Mouse (Mus musculus): ENCODE results near the gene Upb1. TPM values are rescaled to one million over a fixed set of nuclear protein-coding genes. Genes with fewer than 3 reads are reported as not detected.

Upb1 gene
- total RNA-seq, 1 experiment, result 0.62 TPM

DNA sequence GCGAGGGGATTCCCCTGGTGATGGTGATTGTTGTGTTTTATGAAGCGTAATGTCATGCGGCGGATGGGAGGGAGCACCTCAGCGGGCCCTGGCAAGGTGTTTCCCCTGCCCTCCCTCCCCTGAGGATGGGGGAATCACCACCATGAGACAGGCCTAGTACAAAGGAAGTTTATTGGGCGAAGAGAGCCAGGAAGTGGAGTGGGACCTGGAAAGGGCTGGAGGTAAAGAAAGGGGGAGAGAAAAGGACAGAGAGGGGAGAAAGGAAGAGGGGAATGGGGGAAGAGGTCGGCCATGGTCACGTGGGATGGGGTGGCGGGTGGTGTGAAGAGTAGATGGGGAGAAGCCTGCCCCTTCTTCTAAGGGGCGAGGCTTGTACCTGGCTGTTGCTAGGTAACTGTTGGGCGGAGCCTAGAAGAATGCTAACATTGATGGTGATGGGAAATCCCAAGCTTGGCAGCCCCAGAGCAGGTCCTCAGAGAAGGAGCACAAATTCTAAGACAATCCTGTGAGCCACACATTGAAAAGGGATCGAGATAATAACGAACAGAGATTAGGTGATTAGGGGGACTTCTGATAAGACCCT lies 45.7 kb downstream of the Upb1 start:
- TF ChIP-seq CHD2 (IDR thresholded peaks at IDR 0.05; ENCODE audit: low read depth, low read length), result no peak
- TF ChIP-seq MAFK (IDR thresholded peaks at IDR 0.05; ENCODE audit: insufficient read depth, low read depth, low read length), result no peak
- no peak for TF ChIP-seq HCFC1 (IDR thresholded peaks at IDR 0.05; ENCODE audit: borderline replicate concordance, insufficient read depth, low read length)
- no peak for TF ChIP-seq ZC3H11A (IDR thresholded peaks at IDR 0.05; ENCODE audit: borderline replicate concordance, low read depth, low read length)
- TF ChIP-seq ZNF384 (IDR thresholded peaks at IDR 0.05; ENCODE audit: low read depth, low read length), result no peak
- H3K9me3 ChIP-seq (ENCODE audit: control insufficient read depth, insufficient read depth, low read depth, low read length), result no peaks in the 10 kb centered on the region
- H3K4me3 ChIP-seq (ENCODE audit: insufficient read depth in 1 of 2, low read depth in 1 of 2, low read length in 2 of 2, poor library complexity in 1 of 2, severe bottlenecking in 1 of 2), result no peak overlapping the region
- no peak overlapping the region for H3K27ac ChIP-seq (ENCODE audit: insufficient read depth, low read depth, low read length, poor library complexity, severe bottlenecking)
- no peak for DNase-seq (ENCODE audit: low read depth, low spot score)
- no peaks in the 10 kb centered on the region for H3K36me3 ChIP-seq (ENCODE audit: control insufficient read depth, insufficient read depth, low read length, poor library complexity, severe bottlenecking)
- H3K9ac ChIP-seq (ENCODE audit: insufficient read depth, low read depth, low read length, poor library complexity, severe bottlenecking), result no peak overlapping the region
- in situ Hi-C loops (cut with MboI; ENCODE audit: low sequenced_read_pairs in 2 of 2, unreplicated experiment in 2 of 2), result no loop called here
- peaks cover 0 to 9% of the 10 kb centered on the region in 2 experiments; a peak in 2 of 4 replicates for H3K4me1 ChIP-seq (ENCODE audit: control insufficient read depth in 2 of 2, insufficient read depth in 2 of 2, low read length in 2 of 2, poor library complexity in 1 of 2)

DNA sequence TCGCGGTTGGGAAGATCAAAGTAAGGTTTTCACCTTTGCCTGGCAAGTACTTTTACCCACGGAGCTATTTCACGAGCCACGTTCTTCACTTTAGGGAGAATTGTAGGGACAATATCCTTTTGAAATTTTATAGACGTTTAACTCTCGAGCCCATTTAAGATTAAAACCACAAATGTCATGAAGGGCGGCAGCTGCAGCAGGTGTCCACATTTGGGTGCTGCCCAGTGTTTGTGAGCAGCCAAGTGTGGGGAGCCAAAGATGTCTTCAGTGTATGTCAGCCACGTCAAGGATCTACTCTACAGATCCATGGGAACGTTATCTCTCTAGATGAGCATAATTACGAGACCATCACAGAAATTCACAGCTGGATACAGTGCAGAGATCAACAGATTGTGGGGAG lies 46.6 kb downstream of the Upb1 start:
- Histone ChIP-seq H3K4me3 (ENCODE audit: insufficient read depth in 1 of 2, low read depth in 1 of 2, low read length in 2 of 2, poor library complexity in 1 of 2, severe bottlenecking in 1 of 2) (no peak overlapping the region), H3K27ac (ENCODE audit: insufficient read depth, low read depth, low read length, poor library complexity, severe bottlenecking) (no peak overlapping the region), H3K9me3 (ENCODE audit: control insufficient read depth, insufficient read depth, low read depth, low read length) (no peaks in the 10 kb centered on the region), H3K4me1 (ENCODE audit: control insufficient read depth in 2 of 2, insufficient read depth in 2 of 2, low read length in 2 of 2, poor library complexity in 1 of 2) (peaks cover 0 to 9% of the 10 kb centered on the region in 2 experiments; a peak in 2 of 4 replicates), H3K36me3 (ENCODE audit: control insufficient read depth, insufficient read depth, low read length, poor library complexity, severe bottlenecking) (no peaks in the 10 kb centered on the region), H3K9ac (ENCODE audit: insufficient read depth, low read depth, low read length, poor library complexity, severe bottlenecking) (no peak overlapping the region)
- TF ChIP-seq MAFK (IDR thresholded peaks at IDR 0.05; ENCODE audit: insufficient read depth, low read depth, low read length) (no peak), CHD2 (IDR thresholded peaks at IDR 0.05; ENCODE audit: low read depth, low read length) (no peak), HCFC1 (IDR thresholded peaks at IDR 0.05; ENCODE audit: borderline replicate concordance, insufficient read depth, low read length) (no peak), ZNF384 (IDR thresholded peaks at IDR 0.05; ENCODE audit: low read depth, low read length) (no peak), ZC3H11A (IDR thresholded peaks at IDR 0.05; ENCODE audit: borderline replicate concordance, low read depth, low read length) (no peak)
- in situ Hi-C loops (cut with MboI; ENCODE audit: low sequenced_read_pairs in 2 of 2, unreplicated experiment in 2 of 2), result no loop called here
- no peak for DNase-seq (ENCODE audit: low read depth, low spot score)

DNA sequence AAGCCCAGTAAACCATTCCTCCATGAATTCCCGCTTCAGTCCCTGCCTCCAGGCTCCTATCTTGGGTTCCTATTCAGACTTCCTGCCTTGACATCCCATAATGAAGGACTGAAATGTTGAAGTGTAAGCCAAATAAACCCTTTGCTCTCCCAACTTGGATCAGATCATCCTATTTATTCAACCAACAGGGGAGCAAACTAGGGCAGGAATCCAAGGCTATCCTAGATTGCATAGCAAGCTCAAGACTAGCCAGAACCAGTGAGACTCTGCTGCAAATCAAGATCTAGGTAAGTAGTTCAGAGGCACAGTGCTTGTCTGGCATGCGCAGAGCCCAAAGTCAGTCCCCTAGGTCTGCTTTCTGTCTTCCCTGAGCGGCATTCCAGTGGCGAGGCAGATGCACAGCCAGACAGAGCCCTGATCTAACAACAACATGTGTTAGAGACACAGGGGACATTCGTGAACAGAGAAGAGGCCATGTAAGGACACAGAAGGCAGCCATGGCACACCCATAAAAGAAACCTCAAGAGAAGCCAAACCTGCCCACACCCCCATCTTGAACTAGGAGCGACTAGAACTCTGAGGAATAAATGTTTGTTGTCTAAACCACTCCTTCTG lies 48.0 kb downstream of the Upb1 start:
- no peak overlapping the region for H3K4me3 ChIP-seq (ENCODE audit: insufficient read depth in 1 of 2, low read depth in 1 of 2, low read length in 2 of 2, poor library complexity in 1 of 2, severe bottlenecking in 1 of 2)
- H3K9ac ChIP-seq (ENCODE audit: insufficient read depth, low read depth, low read length, poor library complexity, severe bottlenecking), result no peak overlapping the region
- no peaks in the 10 kb centered on the region for H3K9me3 ChIP-seq (ENCODE audit: control insufficient read depth, insufficient read depth, low read depth, low read length)
- DNase-seq (ENCODE audit: low read depth, low spot score), result no peak
- H3K4me1 ChIP-seq (ENCODE audit: control insufficient read depth in 2 of 2, insufficient read depth in 2 of 2, low read length in 2 of 2, poor library complexity in 1 of 2), result peaks cover 0 to 6% of the 10 kb centered on the region in 2 experiments; a peak in 1 of 4 replicates
- TF ChIP-seq MAFK (IDR thresholded peaks at IDR 0.05; ENCODE audit: insufficient read depth, low read depth, low read length) (no peak), HCFC1 (IDR thresholded peaks at IDR 0.05; ENCODE audit: borderline replicate concordance, insufficient read depth, low read length) (no peak), ZC3H11A (IDR thresholded peaks at IDR 0.05; ENCODE audit: borderline replicate concordance, low read depth, low read length) (no peak), ZNF384 (IDR thresholded peaks at IDR 0.05; ENCODE audit: low read depth, low read length) (no peak), CHD2 (IDR thresholded peaks at IDR 0.05; ENCODE audit: low read depth, low read length) (no peak)
- in situ Hi-C loops (cut with MboI; ENCODE audit: low sequenced_read_pairs in 2 of 2, unreplicated experiment in 2 of 2), result no loop called here
- H3K36me3 ChIP-seq (ENCODE audit: control insufficient read depth, insufficient read depth, low read length, poor library complexity, severe bottlenecking), result no peaks in the 10 kb centered on the region
- no peak overlapping the region for H3K27ac ChIP-seq (ENCODE audit: insufficient read depth, low read depth, low read length, poor library complexity, severe bottlenecking)

DNA sequence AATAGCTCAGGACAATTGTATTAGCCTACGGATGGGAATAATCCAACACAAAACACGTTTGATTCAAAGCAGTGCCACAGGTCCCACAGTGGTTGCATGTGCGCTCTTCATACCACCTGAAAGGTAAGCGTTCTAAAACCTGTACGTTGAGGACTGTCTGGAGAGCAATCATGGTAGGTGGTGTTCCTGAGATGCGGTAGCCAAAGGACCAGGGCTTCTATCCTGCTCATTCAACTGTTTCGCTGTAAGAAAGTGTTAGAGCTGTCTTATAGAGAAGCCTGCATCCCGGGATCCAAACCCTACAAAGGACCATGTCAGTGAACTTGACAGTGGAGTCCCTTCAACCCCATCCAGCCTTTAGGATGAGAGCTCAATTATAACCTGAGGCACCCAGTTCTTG lies 49.4 kb downstream of the Upb1 start:
- TF ChIP-seq HCFC1 (IDR thresholded peaks at IDR 0.05; ENCODE audit: borderline replicate concordance, insufficient read depth, low read length) (no peak), ZNF384 (IDR thresholded peaks at IDR 0.05; ENCODE audit: low read depth, low read length) (no peak), CHD2 (IDR thresholded peaks at IDR 0.05; ENCODE audit: low read depth, low read length) (no peak), ZC3H11A (IDR thresholded peaks at IDR 0.05; ENCODE audit: borderline replicate concordance, low read depth, low read length) (no peak), MAFK (IDR thresholded peaks at IDR 0.05; ENCODE audit: insufficient read depth, low read depth, low read length) (no peak)
- Histone ChIP-seq H3K4me3 (ENCODE audit: insufficient read depth in 1 of 2, low read depth in 1 of 2, low read length in 2 of 2, poor library complexity in 1 of 2, severe bottlenecking in 1 of 2) (no peak overlapping the region), H3K4me1 (ENCODE audit: control insufficient read depth in 2 of 2, insufficient read depth in 2 of 2, low read length in 2 of 2, poor library complexity in 1 of 2) (peaks cover 0 to 3% of the 10 kb centered on the region in 2 experiments; a peak in 1 of 4 replicates), H3K9me3 (ENCODE audit: control insufficient read depth, insufficient read depth, low read depth, low read length) (no peaks in the 10 kb centered on the region), H3K27ac (ENCODE audit: insufficient read depth, low read depth, low read length, poor library complexity, severe bottlenecking) (no peak overlapping the region), H3K9ac (ENCODE audit: insufficient read depth, low read depth, low read length, poor library complexity, severe bottlenecking) (no peak overlapping the region), H3K36me3 (ENCODE audit: control insufficient read depth, insufficient read depth, low read length, poor library complexity, severe bottlenecking) (no peaks in the 10 kb centered on the region)
- in situ Hi-C loops (cut with MboI; ENCODE audit: low sequenced_read_pairs in 2 of 2, unreplicated experiment in 2 of 2), result no loop called here
- no peak for DNase-seq (ENCODE audit: low read depth, low spot score)

All from ES-E14 (cell line).